Mouse (Mus musculus) midbrain, embryonic 13.5 days (tissue): ENCODE results near the gene Cyp2w1. TPM values are rescaled to one million over a fixed set of nuclear protein-coding genes. Genes with fewer than 3 reads are reported as not detected.

ENCODE experiments used
- ATAC-seq: fragments of 200-750 bp; cut with Nextera tagmentation; 2 replicates; pipeline ENCODE4 v1.8.0; 2017; ENCODE audit warnings: mild to moderate bottlenecking, moderate TSS enrichment, moderate library complexity
- H3K27ac ChIP-seq: fragments of 300-500 bp; sonication (generic); 2 replicates; pipeline ENCODE4 v1.5.1; 2015; ENCODE audit warnings: inconsistent platforms, mild to moderate bottlenecking, moderate library complexity
- H3K27me3 ChIP-seq: fragments of 300-500 bp; sonication (generic); 2 replicates; pipeline ENCODE4 v1.6.1; 2015; ENCODE audit warnings: mild to moderate bottlenecking, inconsistent platforms
- H3K36me3 ChIP-seq: fragments of 300-500 bp; sonication (generic); 2 replicates; pipeline ENCODE4 v1.6.1; 2015; ENCODE audit warnings: mild to moderate bottlenecking, inconsistent platforms
- H3K4me1 ChIP-seq: fragments of 300-500 bp; sonication (generic); replicated peaks from 2 replicates; pipeline ENCODE4 v1.6.1; 2015; ENCODE audit warnings: inconsistent platforms
- H3K4me2 ChIP-seq: fragments of 300-500 bp; sonication (generic); replicated peaks from 2 replicates; pipeline ENCODE4 v1.6.1; 2015; ENCODE audit warnings: moderate library complexity, mild to moderate bottlenecking, inconsistent platforms
- H3K4me3 ChIP-seq: fragments of 300-500 bp; sonication (generic); replicated peaks from 2 replicates; pipeline ENCODE4 v1.5.1; 2015; ENCODE audit warnings: mild to moderate bottlenecking, inconsistent platforms
- H3K9ac ChIP-seq: fragments of 300-500 bp; sonication (generic); replicated peaks from 2 replicates; pipeline ENCODE4 v1.6.1; 2015; ENCODE audit warnings: mild to moderate bottlenecking, inconsistent platforms
- H3K9me3 ChIP-seq: fragments of 300-500 bp; sonication (generic); 2 replicates; pipeline ENCODE4 v1.6.1; 2016; ENCODE audit warnings: mild to moderate bottlenecking, inconsistent platforms
- WGBS: fragments of 180-500 bp; shearing (Covaris S2); methylation state at CpG from one replicate; pipeline ENCODE4 v1.1.7; 2015; 5-methylcytosine and 5-hydroxymethylcytosine counted together
- polyA plus RNA-seq: library from polyadenylated mRNA; unstranded; fragments of >200 nt; fragmentation: Nextera tagmentation; extraction: Ambion mirVana; gene quantifications from 2 replicates; pipeline ENCODE4 v1.2.1, GENCODE M21; 2015

Gene Cyp2w1
- polyA plus RNA-seq, 1 experiment from 2014 or later, result not detected

GRCm38 (mm10) chr5:139353496-139353895 is 1.1 kb downstream of the Cyp2w1 start:
- Histone ChIP-seq H3K27me3 (peaks cover 7% of the 10 kb centered on the region; the same call in 1 of the 2 replicates), H3K9ac (no peak overlapping the region), H3K36me3 (no peaks in the 10 kb centered on the region), H3K4me1 (peaks cover 9% of the 10 kb centered on the region), H3K4me3 (no peak overlapping the region), H3K4me2 (no peak overlapping the region), H3K27ac (no peak overlapping the region), H3K9me3 (no peaks in the 10 kb centered on the region)
- 63% methylated on average over 10 of the region's 10 CpGs for WGBS
- ATAC-seq, result no peak

- Histone ChIP-seq H3K4me2 (no peak overlapping the region), H3K4me1 (peaks cover 9% of the 10 kb centered on the region), H3K27me3 (peaks cover 7% of the 10 kb centered on the region; the same call in 1 of the 2 replicates), H3K36me3 (no peaks in the 10 kb centered on the region), H3K9ac (no peak overlapping the region), H3K27ac (no peak overlapping the region), H3K4me3 (no peak overlapping the region), H3K9me3 (no peaks in the 10 kb centered on the region)
- WGBS, result 86% methylated on average over 11 of the region's 11 CpGs
- ATAC-seq, result no peak
These were observed 1.5 kb downstream of the Cyp2w1 start for GRCm38 (mm10) chr5:139353946-139354345.

GRCm38 (mm10) chr5:139355235-139355772 is 2.9 kb downstream of the Cyp2w1 start:
- ATAC-seq, result peak; percentile 21; the same call in 1 of the 2 replicates
- 33% methylated on average over 19 of the region's 19 CpGs for WGBS
- peaks cover 9% of the 10 kb centered on the region for H3K4me1 ChIP-seq

GRCm38 (mm10) chr5:139358653-139359052 is 6.2 kb downstream of the Cyp2w1 start:
- H3K27ac ChIP-seq, result no peak overlapping the region
- H3K4me1 ChIP-seq, result no peaks in the 10 kb centered on the region
- H3K4me3 ChIP-seq, result no peak overlapping the region
- H3K9ac ChIP-seq, result no peak overlapping the region
- no peak for ATAC-seq
- H3K4me2 ChIP-seq, result no peak overlapping the region
- H3K27me3 ChIP-seq, result no peaks in the 10 kb centered on the region
- peaks cover 17% of the 10 kb centered on the region; the same call in 1 of the 2 replicates for H3K36me3 ChIP-seq
- no peaks in the 10 kb centered on the region for H3K9me3 ChIP-seq
- 85% methylated on average over 2 of the region's 2 CpGs for WGBS

More at GRCm38 (mm10) chr5:139355235-139355772, 2.9 kb downstream of the Cyp2w1 start:
- peaks cover 2% of the 10 kb centered on the region; the same call in 1 of the 2 replicates for H3K36me3 ChIP-seq
- no peak overlapping the region for H3K4me2 ChIP-seq
- H3K9ac ChIP-seq, result no peak overlapping the region
- no peak overlapping the region for H3K27ac ChIP-seq
- no peak overlapping the region for H3K4me3 ChIP-seq
- peaks cover 7% of the 10 kb centered on the region; the same call in 1 of the 2 replicates for H3K27me3 ChIP-seq
- no peaks in the 10 kb centered on the region for H3K9me3 ChIP-seq

- peaks cover 17% of the 10 kb centered on the region; the same call in 1 of the 2 replicates for H3K36me3 ChIP-seq
- H3K4me1 ChIP-seq, result peaks cover under 1% of the 10 kb centered on the region; the same call in 1 of the 2 replicates
- no peak overlapping the region for H3K4me2 ChIP-seq
- H3K4me3 ChIP-seq, result no peak overlapping the region
- H3K9ac ChIP-seq, result no peak overlapping the region
- H3K27ac ChIP-seq, result no peak overlapping the region
- H3K27me3 ChIP-seq, result no peaks in the 10 kb centered on the region
- H3K9me3 ChIP-seq, result no peaks in the 10 kb centered on the region
- no peak for ATAC-seq
- WGBS, result 96% methylated on average over 5 of the region's 5 CpGs
These were observed 6.8 kb downstream of the Cyp2w1 start for GRCm38 (mm10) chr5:139359244-139359643.

GRCm38 (mm10) chr5:139363858-139364257 is 11.4 kb downstream of the Cyp2w1 start:
- Histone ChIP-seq H3K27me3 (no peaks in the 10 kb centered on the region), H3K9me3 (no peaks in the 10 kb centered on the region), H3K36me3 (peaks cover 17% of the 10 kb centered on the region; the same call in 1 of the 2 replicates), H3K4me1 (peaks cover 14% of the 10 kb centered on the region), H3K4me2 (no peak overlapping the region), H3K27ac (no peak overlapping the region), H3K9ac (no peak overlapping the region), H3K4me3 (no peak overlapping the region)
- peak; percentile 40; the same call in 1 of the 2 replicates for ATAC-seq
- WGBS, result 62% methylated on average over 7 of the region's 7 CpGs

GRCm38 (mm10) chr5:139364260-139364910 is 12.0 kb downstream of the Cyp2w1 start:
- no peaks in the 10 kb centered on the region for H3K27me3 ChIP-seq
- H3K36me3 ChIP-seq, result peaks cover 17% of the 10 kb centered on the region; the same call in 1 of the 2 replicates
- peak; percentile 73 for ATAC-seq
- 40% methylated on average over 12 of the region's 12 CpGs for WGBS
- no peak overlapping the region; the same call in 1 of the 2 replicates for H3K27ac ChIP-seq
- no peak overlapping the region for H3K9ac ChIP-seq
- peaks cover 15% of the 10 kb centered on the region for H3K4me1 ChIP-seq
- no peaks in the 10 kb centered on the region for H3K9me3 ChIP-seq
- no peak overlapping the region for H3K4me2 ChIP-seq
- H3K4me3 ChIP-seq, result no peak overlapping the region

GRCm38 (mm10) chr5:139364911-139365571 is 12.6 kb downstream of the Cyp2w1 start:
- peak; percentile 35 for ATAC-seq
- 39% methylated on average over 5 of the region's 5 CpGs for WGBS
- H3K9ac ChIP-seq, result peak overlapping the region; percentile 39; the same call in 1 of the 2 replicates
- no peak overlapping the region for H3K4me2 ChIP-seq
- H3K9me3 ChIP-seq, result no peaks in the 10 kb centered on the region
- peaks cover 21% of the 10 kb centered on the region for H3K4me1 ChIP-seq
- no peak overlapping the region for H3K4me3 ChIP-seq
- no peaks in the 10 kb centered on the region for H3K27me3 ChIP-seq
- H3K27ac ChIP-seq, result no peak overlapping the region; the same call in 1 of the 2 replicates
- H3K36me3 ChIP-seq, result peaks cover 17% of the 10 kb centered on the region; the same call in 1 of the 2 replicates

- peaks cover 12% of the 10 kb centered on the region; the same call in 1 of the 2 replicates for H3K36me3 ChIP-seq
- WGBS, result 89% methylated on average over 1 of the region's 1 CpGs
- H3K9ac ChIP-seq, result no peak overlapping the region
- H3K4me1 ChIP-seq, result peaks cover 28% of the 10 kb centered on the region
- no peaks in the 10 kb centered on the region for H3K27me3 ChIP-seq
- no peak overlapping the region for H3K4me2 ChIP-seq
- ATAC-seq, result no peak
- H3K9me3 ChIP-seq, result no peaks in the 10 kb centered on the region
- no peak overlapping the region for H3K4me3 ChIP-seq
- no peak overlapping the region for H3K27ac ChIP-seq
These were observed 13.4 kb downstream of the Cyp2w1 start for GRCm38 (mm10) chr5:139365827-139366226.

- WGBS, result 77% methylated on average over 11 of the region's 11 CpGs
- no peak for ATAC-seq
- H3K4me1 ChIP-seq, result peaks cover 34% of the 10 kb centered on the region
- no peak overlapping the region for H3K9ac ChIP-seq
- H3K4me2 ChIP-seq, result no peak overlapping the region
- no peak overlapping the region for H3K27ac ChIP-seq
- peaks cover 12% of the 10 kb centered on the region; the same call in 1 of the 2 replicates for H3K36me3 ChIP-seq
- no peaks in the 10 kb centered on the region for H3K9me3 ChIP-seq
- H3K4me3 ChIP-seq, result no peak overlapping the region
- H3K27me3 ChIP-seq, result no peaks in the 10 kb centered on the region
These were observed 14.1 kb downstream of the Cyp2w1 start for GRCm38 (mm10) chr5:139366484-139366883.

- 89% methylated on average over 4 of the region's 4 CpGs for WGBS
These were observed 15.6 kb downstream of the Cyp2w1 start for GRCm38 (mm10) chr5:139367884-139368458.

More at GRCm38 (mm10) chr5:139367884-139368458, 15.6 kb downstream of the Cyp2w1 start:
- no peak for ATAC-seq
- Histone ChIP-seq H3K9ac (no peak overlapping the region), H3K4me3 (no peak overlapping the region), H3K36me3 (peaks cover under 1% of the 10 kb centered on the region; the same call in 1 of the 2 replicates), H3K27me3 (no peaks in the 10 kb centered on the region), H3K9me3 (no peaks in the 10 kb centered on the region), H3K27ac (no peak overlapping the region), H3K4me1 (peaks cover 45% of the 10 kb centered on the region), H3K4me2 (no peak overlapping the region)
